Mouse (Mus musculus) megakaryocyte, embryonic 14.5 days (primary cell): ENCODE measurements around the gene Olfr63. TPM values are rescaled to one million over a fixed set of nuclear protein-coding genes. Genes with fewer than 3 reads are reported as not detected.
"Not testable (repeated sequence)": the region's sequence is repeated elsewhere in the genome, so short reads cannot be mapped to it uniquely, and the experiment has no call there.

Experiments
- H3K27me3 ChIP-seq: replicated peaks from 2 replicates; pipeline ENCODE3; 2012; ENCODE audit warnings: inconsistent platforms
- H3K36me3 ChIP-seq: replicated peaks from 2 replicates; pipeline ENCODE3; 2012; ENCODE audit warnings: low read length, inconsistent platforms, mixed read lengths
- H3K4me1 ChIP-seq: 2 replicates; pipeline ENCODE4 v1.6.1; 2012; ENCODE audit warnings: inconsistent platforms
- H3K4me3 ChIP-seq: replicated peaks from 2 replicates; pipeline ENCODE3; 2012; ENCODE audit warnings: moderate library complexity, mild to moderate bottlenecking, inconsistent platforms
- H3K9me3 ChIP-seq: 2 replicates; pipeline ENCODE4 v1.6.1; 2012; ENCODE audit warnings: inconsistent platforms
- FLI1 ChIP-seq: IDR thresholded peaks from 2 replicates; pipeline ENCODE4 v1.6.1; 2012; ENCODE audit warnings: low read length, inconsistent platforms, mixed read lengths
- GATA1 ChIP-seq: IDR thresholded peaks from 3 replicates; pipeline ENCODE4 v1.6.1; 2012; ENCODE audit warnings: mixed read lengths, low read length, inconsistent platforms, borderline replicate concordance
- polyA plus RNA-seq: library from polyadenylated mRNA; stranded (reverse); fragments of >175 nt; gene quantifications from 2 replicates; pipeline ENCODE4 v1.2.3, GENCODE M21; 2012; ENCODE audit warnings: low replicate concordance; ENCODE audit not compliant: insufficient read depth

The Olfr63 gene
- polyA plus RNA-seq, result not detected in 2 replicates

- TF ChIP-seq FLI1 (no peak), GATA1 (no peak)
- H3K9me3 ChIP-seq, result no peaks in the 10 kb centered on the region
- peaks cover 17% of the 10 kb centered on the region for H3K27me3 ChIP-seq
- H3K4me3 ChIP-seq, result no peak within 1 kb of the TSS
- H3K4me1 ChIP-seq, result peaks cover 4% of the 10 kb centered on the region; the same call in 1 of the 2 replicates
- no peaks in the 10 kb centered on the region for H3K36me3 ChIP-seq
Observed at GRCm38 (mm10) chr17:33264376-33264775, at the start of gene Olfr63. Gene Olfr63, plus strand, starts transcription at chr17:33264676.

DNA sequence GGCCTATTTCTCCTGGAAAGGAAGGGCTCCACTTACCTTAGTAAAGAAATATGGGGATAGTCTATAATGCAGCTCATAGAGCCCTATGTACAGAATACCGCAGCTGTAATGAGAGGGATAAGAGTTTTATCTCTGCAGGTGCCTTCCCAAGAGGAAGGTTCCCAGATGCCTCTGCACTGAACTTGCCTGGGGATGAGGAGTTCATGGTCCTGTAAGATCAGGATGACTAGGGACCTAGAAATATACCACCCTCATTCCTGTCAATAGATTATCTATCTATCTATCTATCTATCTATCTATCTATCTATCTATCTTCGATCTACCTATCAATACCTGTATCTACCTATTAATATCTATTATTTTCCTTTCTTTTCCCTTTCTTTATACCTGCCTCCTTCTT is 42.9 kb upstream of the Olfr63 start, which contains the start of gene Olfr1564:
Gene Olfr1564, minus strand, starts transcription at position 101 of the 400 bp plus-strand sequence.
- Histone ChIP-seq H3K36me3 (no peaks in the 10 kb centered on the region), H3K9me3 (peaks cover 16% of the 10 kb centered on the region), H3K4me3 (no peak within 1 kb of the TSS), H3K27me3 (no peaks in the 10 kb centered on the region), H3K4me1 (no peaks in the 10 kb centered on the region)
- TF ChIP-seq GATA1 (no peak), FLI1 (no peak)

DNA sequence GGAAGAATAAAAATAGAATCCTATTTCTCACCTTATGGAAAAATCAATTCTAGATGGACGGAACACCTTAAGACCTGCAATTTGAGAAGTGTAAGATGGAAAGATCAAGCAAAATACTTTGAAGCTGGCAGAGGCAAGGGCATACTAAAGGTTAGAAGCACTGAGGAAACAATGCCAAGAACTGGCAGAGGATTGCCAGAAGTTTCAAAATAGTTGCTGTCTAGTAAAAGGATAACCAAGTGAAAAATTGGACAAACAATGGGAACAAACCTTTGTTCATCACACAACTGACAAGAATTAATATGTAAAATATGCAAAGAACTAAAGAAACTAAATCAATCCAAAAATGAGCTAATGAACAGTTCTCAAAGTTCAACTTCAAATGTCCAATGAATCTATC is 27.8 kb upstream of the Olfr63 start:
- H3K9me3 ChIP-seq, result peaks cover 20% of the 10 kb centered on the region
- not testable (repeated sequence) for H3K4me3 ChIP-seq, H3K36me3 ChIP-seq, H3K27me3 ChIP-seq, H3K4me1 ChIP-seq

GRCm38 (mm10) chr17:33254530-33255318 is 9.8 kb upstream of the Olfr63 start, which contains the start of gene Zfp955a:
Gene Zfp955a, minus strand, starts transcription at chr17:33255145.
- H3K9me3 ChIP-seq, H3K36me3 ChIP-seq, H3K4me3 ChIP-seq, H3K4me1 ChIP-seq, H3K27me3 ChIP-seq: not testable (repeated sequence)

DNA sequence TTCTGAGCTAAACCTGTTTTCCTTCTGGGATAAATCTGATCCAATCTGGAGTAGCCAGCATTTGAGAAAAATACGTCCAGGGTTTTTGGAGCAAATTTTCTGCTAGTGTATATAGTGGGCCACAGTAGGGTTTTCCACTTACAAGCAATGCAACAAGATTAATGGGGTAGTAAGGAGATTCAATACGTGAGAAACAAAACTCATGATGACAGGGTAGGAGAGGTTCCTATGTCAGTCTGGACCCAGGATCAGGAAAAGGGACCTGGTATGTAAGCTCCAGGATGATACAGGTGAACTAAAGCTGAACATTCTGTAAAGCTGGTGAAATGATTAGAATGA is 9.2 kb upstream of the Olfr63 start:
- not testable (repeated sequence) for H3K27me3 ChIP-seq, H3K4me3 ChIP-seq, H3K9me3 ChIP-seq, H3K36me3 ChIP-seq, H3K4me1 ChIP-seq

DNA sequence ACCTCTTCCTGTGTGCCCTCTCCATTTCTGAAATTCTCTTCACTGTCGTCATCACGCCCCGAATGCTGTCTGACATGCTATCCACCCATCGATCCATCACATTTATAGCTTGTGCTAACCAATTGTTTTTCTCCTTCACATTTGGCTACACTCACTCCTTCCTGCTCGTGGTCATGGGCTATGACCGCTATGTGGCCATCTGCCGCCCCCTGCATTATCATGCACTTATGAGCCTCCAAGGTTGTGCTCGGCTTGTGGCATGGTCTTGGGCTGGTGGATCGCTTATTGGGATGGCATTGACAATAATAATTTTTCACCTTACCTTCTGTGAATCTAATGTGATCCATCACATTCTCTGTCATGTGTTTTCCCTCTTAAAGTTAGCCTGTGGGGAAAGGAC is 4.4 kb downstream of the Olfr63 start:
- H3K36me3 ChIP-seq, result no peaks in the 10 kb centered on the region
- TF ChIP-seq FLI1 (no peak), GATA1 (no peak)
- peaks cover 5% of the 10 kb centered on the region for H3K9me3 ChIP-seq
- peaks cover 19% of the 10 kb centered on the region for H3K27me3 ChIP-seq
- H3K4me3 ChIP-seq, result no peak overlapping the region
- peaks cover 4% of the 10 kb centered on the region; the same call in 1 of the 2 replicates for H3K4me1 ChIP-seq

- H3K9me3 ChIP-seq, H3K36me3 ChIP-seq, H3K27me3 ChIP-seq, H3K4me1 ChIP-seq, H3K4me3 ChIP-seq: not testable (repeated sequence)
Observed at GRCm38 (mm10) chr17:33289039-33289875, 24.8 kb downstream of the Olfr63 start, which contains the start of gene Zfp955b. Gene Zfp955b, plus strand, starts transcription at chr17:33289544.

DNA sequence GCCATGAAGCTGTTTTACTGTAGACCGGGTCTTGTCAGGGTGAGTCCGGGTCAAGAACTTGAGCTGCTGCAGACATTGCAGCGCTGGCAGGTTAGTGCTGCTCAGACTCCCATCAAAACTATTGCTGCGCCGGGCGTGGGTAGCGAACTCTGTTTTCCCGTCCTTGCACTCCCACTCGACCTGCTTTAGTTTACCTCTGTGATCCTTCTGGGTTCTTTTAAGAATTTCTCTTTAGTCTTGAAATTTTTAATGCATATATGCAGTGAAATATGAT is 25.3 kb downstream of the Olfr63 start:
- H3K27me3 ChIP-seq, H3K4me3 ChIP-seq, H3K9me3 ChIP-seq, H3K4me1 ChIP-seq, H3K36me3 ChIP-seq: not testable (repeated sequence)

Other genes starting within 250 kb of the Olfr63 start
- 1.4 TPM in 1 of 2 replicates, not detected in the other for gene Zfp763, start 231.3 kb upstream of the Olfr63 start, polyA plus RNA-seq
- gene 4921501E09Rik, start 196.6 kb upstream of the Olfr63 start, polyA plus RNA-seq, result not detected in 2 replicates
- gene Zfp563, start 175.4 kb upstream of the Olfr63 start, polyA plus RNA-seq, result not detected in 2 replicates
- gene Morc2b, start 125.0 kb upstream of the Olfr63 start, polyA plus RNA-seq, result not detected in 2 replicates
- 0.87 TPM in 1 of 2 replicates, not detected in the other for gene Olfr55, start 96.2 kb upstream of the Olfr63 start, polyA plus RNA-seq
- not detected in 2 replicates for gene Olfr239, start 73.4 kb upstream of the Olfr63 start, polyA plus RNA-seq
- not detected in 2 replicates for gene Olfr1564, start 43.0 kb upstream of the Olfr63 start, polyA plus RNA-seq
- gene Zfp955a, start 9.5 kb upstream of the Olfr63 start, polyA plus RNA-seq, result 0.12 TPM in 1 of 2 replicates, not detected in the other
- 0.11 and 0.28 TPM in 2 replicates for gene Zfp955b, start 24.9 kb downstream of the Olfr63 start, polyA plus RNA-seq
- 0.04 TPM in 1 of 2 replicates, not detected in the other for gene Zfp81, start 94.2 kb downstream of the Olfr63 start, polyA plus RNA-seq
- 0.06 TPM in 1 of 2 replicates, not detected in the other for gene Zfp101, start 130.0 kb downstream of the Olfr63 start, polyA plus RNA-seq
- gene Actl9, start 168.2 kb downstream of the Olfr63 start, polyA plus RNA-seq, result not detected in 2 replicates